Mouse (Mus musculus) liver, embryonic 16.5 days (tissue): ENCODE measurements around the gene Aes. TPM values are rescaled to one million over a fixed set of nuclear protein-coding genes. Genes with fewer than 3 reads are reported as not detected.

Experiments
- ATAC-seq: fragments of 200-750 bp; cut with Nextera tagmentation; 2 replicates; pipeline ENCODE4 v1.8.0; 2017; ENCODE audit warnings: low read depth, mild to moderate bottlenecking, moderate number of reproducible peaks, moderate library complexity
- H3K27ac ChIP-seq: fragments of 300-500 bp; sonication (generic); 2 replicates; pipeline ENCODE4 v1.5.1; 2014; ENCODE audit warnings: mild to moderate bottlenecking, low read length
- H3K27me3 ChIP-seq: fragments of 300-500 bp; sonication (generic); 2 replicates; pipeline ENCODE4 v1.6.1; 2014; ENCODE audit warnings: low read depth, low read length, mixed read lengths; ENCODE audit not compliant: control insufficient read depth, insufficient read depth
- H3K36me3 ChIP-seq: fragments of 300-500 bp; sonication (generic); 2 replicates; pipeline ENCODE4 v1.6.1; 2014; ENCODE audit warnings: mild to moderate bottlenecking; ENCODE audit not compliant: control insufficient read depth, insufficient read depth
- H3K4me1 ChIP-seq: fragments of 300-500 bp; sonication (generic); 2 replicates; pipeline ENCODE4 v1.6.1; 2014; ENCODE audit warnings: low read depth, low read length, mixed read lengths; ENCODE audit not compliant: control insufficient read depth
- H3K4me2 ChIP-seq: fragments of 300-500 bp; sonication (generic); 2 replicates; pipeline ENCODE4 v1.6.1; 2014; ENCODE audit warnings: low read depth, low read length, mixed read lengths
- H3K4me3 ChIP-seq: fragments of 300-500 bp; sonication (generic); 2 replicates; pipeline ENCODE4 v1.5.1; 2014; ENCODE audit warnings: low read depth, mild to moderate bottlenecking, low read length
- H3K9ac ChIP-seq: fragments of 300-500 bp; sonication (generic); 2 replicates; pipeline ENCODE4 v1.6.1; 2014; ENCODE audit warnings: low read depth, low read length
- H3K9me3 ChIP-seq: fragments of 300-500 bp; sonication (generic); replicated peaks from 2 replicates; pipeline ENCODE4 v1.6.1; 2016; ENCODE audit warnings: low read length; ENCODE audit not compliant: control insufficient read depth
- WGBS: fragments of 180-500 bp; shearing (Covaris S2); extraction: QIAGEN DNeasy Blood & Tissue Kit; methylation state at CpG from one replicate; pipeline ENCODE4 v1.1.7; 2014; ENCODE audit not compliant: insufficient replicate concordance; 5-methylcytosine and 5-hydroxymethylcytosine counted together
- polyA plus RNA-seq: library from polyadenylated mRNA; unstranded; fragments of >200 nt; fragmentation: Nextera tagmentation; extraction: Ambion mirVana; gene quantifications from 2 replicates; pipeline ENCODE4 v1.2.1, GENCODE M21; 2015

Aes gene
- polyA plus RNA-seq, 1 experiment from 2014 or later, result 141 TPM

DNA sequence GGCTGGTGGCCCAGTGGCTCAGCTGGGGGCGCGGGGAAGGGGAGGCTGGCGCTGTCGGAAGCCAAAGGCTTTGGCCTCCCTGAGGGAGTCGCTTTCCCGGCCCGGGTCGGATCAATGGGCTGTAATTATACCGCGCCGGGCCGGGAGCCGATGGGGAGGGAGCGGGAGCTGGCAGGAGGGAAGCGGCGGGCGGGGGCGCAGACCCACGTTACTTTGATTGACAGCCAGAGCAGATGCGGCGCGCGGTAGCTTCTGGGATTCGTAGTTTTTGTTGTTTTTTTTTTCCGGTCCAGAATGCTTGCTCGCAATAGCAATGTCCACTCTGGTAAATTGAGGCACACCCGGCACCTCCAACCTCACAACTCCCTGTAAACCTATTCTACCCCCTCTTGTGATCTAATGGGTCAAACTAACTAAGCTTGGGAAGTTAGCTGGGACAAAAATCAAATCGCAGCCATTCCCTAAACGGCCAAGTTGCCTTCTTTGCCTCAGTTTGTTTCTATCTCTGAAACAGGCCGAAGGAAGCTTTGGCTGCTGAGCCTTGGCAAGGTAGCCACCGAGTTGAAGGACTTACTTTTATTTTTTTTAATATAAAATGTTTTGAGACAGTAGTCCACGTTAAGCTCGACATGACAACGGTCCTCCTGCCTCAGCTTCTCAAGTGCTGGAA is 11.7 kb downstream of the Aes start:
- peaks cover 60% of the 10 kb centered on the region for H3K4me1 ChIP-seq
- H3K9ac ChIP-seq, result peak overlapping the region; percentile 62
- peak overlapping the region; percentile 94 for H3K4me2 ChIP-seq
- no peaks in the 10 kb centered on the region for H3K9me3 ChIP-seq
- ATAC-seq, result peak; percentile 53
- H3K36me3 ChIP-seq, result no peaks in the 10 kb centered on the region; the same call in 1 of the 2 replicates
- WGBS, result under 1% methylated on average over 34 of the region's 34 CpGs
- H3K27ac ChIP-seq, result peak overlapping the region; percentile 68
- H3K4me3 ChIP-seq, result peak overlapping the region; percentile 71
- peaks cover 24% of the 10 kb centered on the region for H3K27me3 ChIP-seq

- H3K27me3 ChIP-seq, result peaks cover 29% of the 10 kb centered on the region
- ATAC-seq, result peak; percentile 92
- peak overlapping the region; percentile 94 for H3K4me2 ChIP-seq
- H3K36me3 ChIP-seq, result no peaks in the 10 kb centered on the region
- H3K4me1 ChIP-seq, result peaks cover 60% of the 10 kb centered on the region
- peak overlapping the region; percentile 62 for H3K9ac ChIP-seq
- peak overlapping the region; percentile 68 for H3K27ac ChIP-seq
- H3K9me3 ChIP-seq, result no peaks in the 10 kb centered on the region
- peak overlapping the region; percentile 71 for H3K4me3 ChIP-seq
- WGBS, result under 1% methylated on average over 18 of the region's 18 CpGs
Measured at GRCm38 (mm10) chr10:81571501-81571876, 12.2 kb downstream of the Aes start.

- Histone ChIP-seq H3K27me3 (peaks cover 33% of the 10 kb centered on the region), H3K27ac (no peak overlapping the region), H3K9ac (peak overlapping the region; percentile 23; the same call in 1 of the 2 replicates), H3K4me3 (peak overlapping the region; percentile 71), H3K4me1 (peaks cover 60% of the 10 kb centered on the region), H3K36me3 (no peaks in the 10 kb centered on the region), H3K4me2 (peak overlapping the region; percentile 94), H3K9me3 (no peaks in the 10 kb centered on the region)
- WGBS, result 20% methylated on average over 9 of the region's 9 CpGs
- ATAC-seq, result no peak
Measured at GRCm38 (mm10) chr10:81572133-81572671, 12.9 kb downstream of the Aes start.

- Histone ChIP-seq H3K4me1 (peaks cover 60% of the 10 kb centered on the region), H3K36me3 (no peaks in the 10 kb centered on the region), H3K27me3 (peaks cover 33% of the 10 kb centered on the region), H3K9ac (no peak overlapping the region), H3K9me3 (no peaks in the 10 kb centered on the region), H3K27ac (no peak overlapping the region), H3K4me3 (0 out of 2 replicates have a peak overlapping the region, but pooled peaks have one; percentile 7), H3K4me2 (peak overlapping the region; percentile 94)
- WGBS, result 25% methylated on average over 9 of the region's 9 CpGs
- peak; percentile 47 for ATAC-seq
Measured at GRCm38 (mm10) chr10:81572975-81573374, 13.7 kb downstream of the Aes start.

- H3K9me3 ChIP-seq, result no peaks in the 10 kb centered on the region
- H3K4me2 ChIP-seq, result peak within 1 kb of the TSS; percentile 70
- no peak within 1 kb of the TSS for H3K27ac ChIP-seq
- peaks cover 35% of the 10 kb centered on the region for H3K27me3 ChIP-seq
- ATAC-seq, result no peak
- WGBS, result 23% methylated on average over 10 of the region's 10 CpGs
- peak within 1 kb of the TSS; percentile 58 for H3K4me3 ChIP-seq
- H3K9ac ChIP-seq, result peak within 1 kb of the TSS; percentile 48
- peaks cover 50% of the 10 kb centered on the region for H3K4me1 ChIP-seq
- no peaks in the 10 kb centered on the region for H3K36me3 ChIP-seq
Measured at GRCm38 (mm10) chr10:81574081-81575056, 15.1 kb downstream of the Aes start, which contains the start of gene Tle2. Gene Tle2, plus strand, starts transcription at chr10:81574561.

DNA sequence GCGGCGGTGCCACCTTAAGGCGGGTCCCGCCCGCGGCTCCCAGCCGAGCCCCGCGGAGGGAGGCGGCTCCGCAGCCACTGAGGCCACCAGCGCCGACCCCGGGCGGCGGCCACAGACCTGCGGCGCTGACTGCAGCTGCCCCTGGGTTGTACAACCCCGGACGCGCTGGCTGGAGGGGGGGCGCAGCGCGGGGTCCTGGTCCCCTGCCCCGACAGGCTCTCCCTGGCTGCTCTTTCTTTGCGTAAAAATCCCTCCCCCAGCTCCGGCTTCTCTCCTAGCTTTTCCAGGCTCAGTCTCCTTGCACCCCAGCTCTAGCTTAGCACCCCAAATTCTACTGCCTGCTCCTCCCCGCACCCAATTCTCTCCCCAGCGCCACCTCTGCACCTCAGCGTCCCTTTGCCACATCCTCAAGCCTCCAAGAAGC is 15.9 kb downstream of the Aes start:
- Histone ChIP-seq H3K9ac (peak overlapping the region; percentile 48), H3K27me3 (peaks cover 35% of the 10 kb centered on the region), H3K9me3 (no peaks in the 10 kb centered on the region), H3K4me1 (peaks cover 43% of the 10 kb centered on the region), H3K4me2 (peak overlapping the region; percentile 70), H3K36me3 (no peaks in the 10 kb centered on the region), H3K27ac (no peak overlapping the region), H3K4me3 (peak overlapping the region; percentile 58)
- no peak for ATAC-seq
- 0% methylated on average over 28 of the region's 30 CpGs for WGBS

GRCm38 (mm10) chr10:81575695-81576094 is 16.4 kb downstream of the Aes start:
- H3K4me1 ChIP-seq, result peaks cover 38% of the 10 kb centered on the region
- H3K9me3 ChIP-seq, result no peaks in the 10 kb centered on the region
- ATAC-seq, result no peak
- WGBS, result 10% methylated on average over 6 of the region's 6 CpGs
- H3K9ac ChIP-seq, result no peak overlapping the region; the same call in 1 of the 2 replicates
- no peak overlapping the region for H3K27ac ChIP-seq
- H3K4me2 ChIP-seq, result peak overlapping the region; percentile 70
- H3K4me3 ChIP-seq, result peak overlapping the region; percentile 58
- peaks cover 38% of the 10 kb centered on the region for H3K27me3 ChIP-seq
- H3K36me3 ChIP-seq, result no peaks in the 10 kb centered on the region

GRCm38 (mm10) chr10:81579967-81580366 is 20.7 kb downstream of the Aes start:
- no peak for ATAC-seq
- H3K4me2 ChIP-seq, result no peak overlapping the region
- WGBS, result 36% methylated on average over 4 of the region's 4 CpGs

More at GRCm38 (mm10) chr10:81579967-81580366, 20.7 kb downstream of the Aes start:
- H3K9me3 ChIP-seq, result no peaks in the 10 kb centered on the region
- no peaks in the 10 kb centered on the region for H3K36me3 ChIP-seq
- peaks cover 29% of the 10 kb centered on the region for H3K27me3 ChIP-seq
- H3K4me3 ChIP-seq, result no peak overlapping the region
- H3K27ac ChIP-seq, result no peak overlapping the region
- peaks cover 9% of the 10 kb centered on the region for H3K4me1 ChIP-seq
- H3K9ac ChIP-seq, result no peak overlapping the region
